Mouse (Mus musculus) cerebellum, postnatal 4 days (tissue): ENCODE results near the gene Mknk1.

Experiments
- DNase-seq, 2 experiments: peaks; one replicate each; pipeline ENCODE4 v3.0.0; 2022; ENCODE audit warnings: low spot score in 2 of 2, mixed read lengths in 1 of 2

The Mknk1 gene

GRCm38 (mm10) chr4:115894281-115894680, 55.3 kb downstream of the Mknk1 start:
- no peak for DNase-seq

GRCm38 (mm10) chr4:115897901-115898631, 59.1 kb downstream of the Mknk1 start:
- DNase-seq, result peak in 1 of 2 experiments; percentile 16

- DNase-seq, result peak; percentile 86 to 88
Measured at GRCm38 (mm10) chr4:115902816-115903215, 63.8 kb downstream of the Mknk1 start.

GRCm38 (mm10) chr4:115904375-115904774, 65.4 kb downstream of the Mknk1 start:
- no peak for DNase-seq

DNA sequence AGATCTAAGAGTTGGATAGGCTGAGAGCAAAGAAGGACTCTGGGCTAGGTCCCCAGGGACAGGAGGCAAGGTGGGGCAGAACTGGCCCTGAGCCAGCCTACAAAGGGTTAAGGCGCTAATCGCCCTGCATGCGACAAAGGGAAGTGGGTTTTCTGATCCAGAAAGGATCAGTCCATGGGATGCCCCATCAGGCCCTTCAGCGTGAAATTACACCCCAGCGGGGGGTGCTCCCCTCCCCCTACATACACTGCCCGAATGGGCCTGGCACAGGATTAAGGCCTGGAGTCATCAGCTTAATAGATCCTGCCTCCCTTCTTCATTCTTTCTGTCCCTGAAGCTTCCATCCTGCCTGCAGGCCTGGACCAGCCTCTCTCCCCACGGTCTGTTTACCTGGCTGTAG, 66.7 kb downstream of the Mknk1 start:
- DNase-seq, result peak in 1 of 2 experiments; percentile 69

DNA sequence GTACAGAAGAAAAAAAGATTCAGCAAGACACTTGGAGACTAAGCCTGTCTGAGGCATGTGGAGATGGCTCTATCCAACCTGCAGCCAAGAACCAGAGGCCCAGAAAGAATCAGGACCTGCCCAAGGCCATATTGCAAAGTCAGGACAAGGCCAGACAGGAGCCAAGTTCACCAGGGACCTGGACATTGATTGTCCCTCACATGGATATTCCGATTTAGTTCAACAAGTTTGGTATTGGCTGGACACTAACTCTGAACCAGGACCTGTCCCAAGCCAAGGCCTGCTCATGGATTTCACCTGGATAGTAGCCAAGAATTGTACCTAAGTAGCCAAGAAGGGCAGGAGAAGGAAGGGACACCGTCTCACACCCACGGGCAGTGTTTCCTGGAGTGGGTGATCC, 67.8 kb downstream of the Mknk1 start:
- DNase-seq, result no peak

- DNase-seq, result no peak
Measured at GRCm38 (mm10) chr4:115907994-115908393, 69.0 kb downstream of the Mknk1 start.

DNA sequence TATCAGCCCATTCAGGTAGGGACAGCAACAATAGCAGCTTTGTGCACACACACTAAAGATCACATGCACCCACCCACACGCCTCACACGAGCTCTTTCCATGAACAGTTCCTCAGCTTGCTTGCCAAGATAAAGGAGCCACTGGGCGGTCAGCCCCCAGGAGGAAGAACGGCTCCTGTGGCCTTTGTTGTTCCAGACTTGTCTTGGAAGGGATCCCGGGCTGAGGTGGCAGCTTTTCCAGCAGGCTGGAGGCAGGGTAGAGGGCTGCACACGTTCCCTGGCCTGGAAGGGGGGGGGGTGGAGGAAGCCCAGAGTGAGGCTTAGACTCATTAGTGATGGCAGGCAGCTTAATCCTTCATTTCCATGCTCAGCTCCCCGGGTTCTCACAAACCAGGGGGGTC, 69.6 kb downstream of the Mknk1 start:
- peak in 1 of 2 experiments; percentile 34 for DNase-seq

- DNase-seq, result no peak
Measured at GRCm38 (mm10) chr4:115911586-115911985, 72.6 kb downstream of the Mknk1 start.

DNA sequence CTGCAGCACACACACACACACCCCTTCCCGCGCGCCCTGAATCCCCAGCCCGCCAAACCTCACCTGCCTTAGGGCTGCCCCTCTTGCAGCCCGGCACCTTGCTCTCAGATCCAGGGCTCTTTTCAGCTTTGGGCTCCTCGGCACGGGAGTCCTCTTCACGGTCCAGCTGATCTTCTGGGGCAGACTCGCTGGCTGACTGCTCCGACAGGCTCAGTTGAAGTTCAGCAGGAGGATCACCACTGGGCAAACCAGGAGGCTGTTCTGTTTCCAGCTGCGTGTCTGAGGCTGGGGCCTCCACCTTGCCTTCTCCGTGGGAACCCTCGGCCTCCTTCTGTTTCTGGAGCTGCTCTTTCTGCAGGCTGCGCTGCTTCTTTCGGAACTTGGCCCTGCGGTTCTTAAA, 80.9 kb downstream of the Mknk1 start:
- no peak for DNase-seq

DNA sequence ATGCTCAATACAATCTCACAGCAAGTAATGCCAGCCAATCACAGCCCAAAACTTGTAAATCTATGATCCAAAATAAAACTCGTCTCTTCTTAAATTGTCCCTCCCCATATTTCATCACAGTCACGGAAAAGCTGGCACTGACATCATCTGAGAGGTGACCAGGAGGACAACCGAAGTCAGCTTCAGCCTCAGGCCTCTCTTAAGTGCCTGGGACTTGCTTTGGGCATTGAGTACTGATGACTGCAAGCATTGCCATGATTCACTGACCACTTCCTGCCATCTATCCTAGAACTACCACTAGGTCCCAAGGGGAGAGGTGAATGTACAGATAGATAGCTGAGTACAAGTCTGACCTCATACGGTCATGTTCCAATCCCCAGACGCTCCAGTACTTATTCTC, 83.7 kb downstream of the Mknk1 start:
- no peak for DNase-seq

GRCm38 (mm10) chr4:115923262-115923880, 84.4 kb downstream of the Mknk1 start:
- no peak for DNase-seq

- DNase-seq, result no peak
Measured at GRCm38 (mm10) chr4:115927637-115928036, 88.6 kb downstream of the Mknk1 start.
